Mouse (Mus musculus) spleen, embryonic (tissue): ENCODE results near the gene Crb1.

ENCODE experiments used
- CTCF ChIA-PET: fragments of 350-600 bp; sonication (Branson Sonifier 250); formaldehyde crosslinking; loops from one replicate; lab custom pipeline; 2022; lab: Charles Lee

Crb1 gene

DNA sequence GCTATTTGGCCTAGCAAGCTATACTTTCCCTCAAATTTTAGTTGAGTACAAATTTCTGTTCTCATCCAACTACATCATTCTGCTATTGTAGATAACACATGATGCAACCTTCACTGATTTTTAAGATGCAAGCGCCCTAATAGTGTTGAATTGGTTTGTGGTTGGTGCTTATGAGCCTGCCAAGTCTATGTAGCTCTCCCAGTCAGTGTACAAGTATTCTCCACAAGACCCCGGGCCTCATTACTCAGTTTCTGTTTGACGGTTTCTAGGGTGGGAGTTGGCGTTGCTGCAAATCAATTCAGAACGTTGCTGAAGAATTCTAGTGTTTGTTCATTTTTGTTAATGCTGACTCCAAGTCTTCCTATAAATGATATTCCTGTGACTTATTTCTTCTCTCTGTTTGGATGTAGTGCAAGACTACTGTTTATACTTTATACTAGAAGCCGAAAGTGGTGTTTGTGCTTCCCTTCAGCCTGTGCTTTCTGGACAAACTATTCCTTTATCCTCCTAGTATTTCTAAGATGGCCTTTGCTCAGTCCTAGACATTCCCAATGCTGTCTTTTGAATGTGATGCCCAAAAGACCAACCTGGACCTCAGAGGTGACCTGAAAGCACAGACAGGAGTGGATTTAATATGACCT lies 152.5 kb downstream of the Crb1 start:
- CTCF ChIA-PET: no interaction called here

DNA sequence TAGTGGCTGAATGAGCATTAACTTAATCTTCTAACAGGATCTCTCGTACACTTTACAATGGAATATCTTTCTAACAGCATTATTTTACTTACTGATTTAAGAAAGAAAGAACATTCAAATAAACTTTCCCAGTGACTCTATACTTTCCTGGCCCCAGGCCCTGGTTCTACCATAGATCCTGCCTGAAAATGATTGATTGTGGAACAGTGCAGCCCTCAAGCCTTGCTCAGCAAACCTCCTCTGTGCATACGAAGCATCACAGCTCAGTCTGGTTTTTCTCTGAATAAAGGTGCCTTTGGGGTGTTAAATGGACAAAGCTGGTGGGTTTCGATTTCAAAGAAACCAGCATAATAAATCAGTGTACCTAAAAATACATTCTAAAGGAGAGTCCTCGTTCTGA lies 153.1 kb downstream of the Crb1 start:
- CTCF ChIA-PET: no interaction called here

DNA sequence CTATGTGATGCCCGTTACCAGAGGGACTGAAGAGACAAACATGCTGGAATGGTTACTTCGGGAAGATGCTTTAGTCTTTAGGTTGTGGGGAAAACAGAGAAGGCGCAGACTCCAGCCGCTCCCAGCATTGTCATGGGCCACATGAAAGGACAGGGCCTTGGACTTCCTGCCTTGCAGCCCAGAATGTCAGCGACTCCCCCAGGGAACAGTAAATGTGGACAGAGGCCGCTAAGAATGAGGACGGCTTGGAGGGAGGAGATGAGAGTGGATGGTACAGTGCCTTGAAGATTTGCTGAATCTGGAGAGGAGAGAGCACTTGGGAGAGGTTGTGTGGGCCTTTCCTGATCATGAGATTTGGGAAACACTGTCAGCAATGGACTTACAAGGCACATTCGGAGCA lies 161.6 kb downstream of the Crb1 start:
- CTCF ChIA-PET: no interaction called here

DNA sequence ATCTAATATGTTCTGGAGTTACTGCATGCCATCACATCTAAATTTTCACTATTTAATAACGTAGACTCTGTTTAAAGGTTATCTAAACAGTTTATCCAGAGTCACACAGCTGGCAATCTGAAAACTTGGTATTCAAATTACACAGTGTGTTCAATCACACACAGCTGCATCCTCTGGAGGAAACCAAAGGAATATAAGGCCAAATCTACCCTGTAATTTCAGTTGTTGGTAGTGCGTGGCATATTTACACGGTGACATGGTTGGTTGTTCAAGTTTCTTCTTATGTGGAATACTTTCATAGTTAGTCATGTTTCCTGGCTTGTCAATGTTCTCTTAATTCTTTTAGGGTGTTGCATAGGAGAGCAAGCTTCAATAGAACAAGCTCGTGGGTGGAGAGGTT lies 166.4 kb downstream of the Crb1 start:
- CTCF ChIA-PET: interaction anchor here (0.6 kb wide), 1 partner anchor 1363 kb away, joined by 3 read pairs; no protein-coding TSS in a partner anchor

DNA sequence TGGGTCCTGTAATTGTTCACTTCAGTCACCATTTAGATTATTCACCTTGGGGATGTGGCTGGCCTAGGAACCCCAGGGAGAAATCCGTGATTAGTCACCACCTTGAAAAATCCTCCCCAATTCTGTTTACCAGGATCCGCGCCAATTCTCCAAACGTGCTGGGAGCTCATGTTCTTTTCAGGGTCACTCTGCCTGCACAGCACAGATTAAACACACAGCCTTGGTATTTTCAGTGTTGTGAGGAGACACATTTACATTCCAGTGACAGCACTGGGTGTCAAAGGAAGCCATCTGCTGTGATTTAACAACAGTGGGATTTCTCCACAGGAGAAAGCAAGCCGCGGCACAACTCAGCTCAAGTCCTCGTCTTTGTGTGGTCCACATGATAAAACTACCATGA lies 167.1 kb downstream of the Crb1 start:
- CTCF ChIA-PET: interaction anchor here (0.6 kb wide), 1 partner anchor 1363 kb away, joined by 3 read pairs; no protein-coding TSS in a partner anchor

DNA sequence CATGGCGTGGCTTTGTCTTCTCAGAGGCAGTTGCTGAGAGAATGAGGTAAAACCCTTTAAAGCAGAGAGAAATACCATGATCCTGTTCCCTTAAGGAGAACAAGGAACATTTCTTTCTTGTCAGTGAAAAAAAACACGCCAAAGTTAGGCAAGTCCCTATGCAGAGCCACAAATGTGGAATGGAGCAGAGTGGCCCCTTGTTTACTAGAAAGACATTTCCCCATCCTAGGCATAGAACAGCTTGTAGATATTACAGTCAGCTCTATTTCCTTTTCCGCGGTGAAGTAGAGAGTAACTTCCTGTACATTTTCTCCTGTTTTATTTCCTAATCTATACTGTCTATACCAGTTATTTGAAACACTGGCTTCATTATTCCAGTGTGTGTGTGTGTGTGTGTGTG lies 170.6 kb downstream of the Crb1 start:
- CTCF ChIA-PET: no interaction called here

DNA sequence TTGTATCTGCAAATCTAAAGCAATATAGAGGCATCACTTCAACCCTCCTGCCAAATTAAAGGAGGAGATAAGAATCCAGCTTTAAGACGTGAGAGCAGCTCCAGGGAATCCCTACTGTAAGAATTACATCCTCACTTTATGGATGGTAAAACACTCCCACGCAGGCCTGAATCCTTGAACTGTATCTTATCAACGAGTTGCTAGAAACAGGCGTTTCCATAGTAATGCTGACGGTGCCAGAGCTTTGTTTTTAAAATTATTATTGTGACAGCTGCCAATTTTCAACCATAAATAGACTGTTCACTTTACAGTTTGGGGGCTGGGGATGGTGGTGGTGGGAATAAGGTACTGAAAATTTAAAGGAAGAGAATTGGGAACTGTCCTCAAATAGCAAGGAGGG lies 173.9 kb downstream of the Crb1 start:
- CTCF ChIA-PET: interaction anchor here (0.7 kb wide), 1 partner anchor 28 kb away, joined by 3 read pairs; no protein-coding TSS in a partner anchor

DNA sequence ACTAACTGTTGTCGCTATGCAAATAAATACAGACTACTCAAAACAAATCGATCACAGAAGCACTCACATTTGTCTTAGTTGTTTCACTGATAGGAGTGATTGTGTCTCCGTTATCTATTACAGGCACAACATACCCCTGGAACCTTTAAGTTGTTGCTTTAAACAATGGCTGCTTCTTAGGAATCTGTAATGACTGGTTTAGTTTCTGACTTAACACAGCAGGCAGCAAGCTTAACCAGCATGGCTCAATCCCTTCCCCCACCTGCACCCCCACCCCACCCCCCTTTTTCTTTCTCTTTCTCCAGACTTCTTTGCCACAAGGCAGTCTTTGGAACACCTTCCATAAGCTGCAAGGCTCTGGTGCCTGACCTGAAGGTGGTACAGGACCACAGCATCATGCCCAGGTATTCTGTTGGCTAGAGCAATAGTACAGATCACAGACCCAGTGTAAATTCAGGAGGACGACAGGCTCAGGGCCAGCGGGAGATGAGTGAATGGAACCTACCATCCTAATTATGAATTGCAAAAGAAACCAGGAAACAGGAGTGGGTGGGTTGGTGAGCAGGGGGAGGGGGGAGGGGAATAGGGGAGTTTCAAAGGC lies 182.4 kb downstream of the Crb1 start:
- CTCF ChIA-PET: no interaction called here

DNA sequence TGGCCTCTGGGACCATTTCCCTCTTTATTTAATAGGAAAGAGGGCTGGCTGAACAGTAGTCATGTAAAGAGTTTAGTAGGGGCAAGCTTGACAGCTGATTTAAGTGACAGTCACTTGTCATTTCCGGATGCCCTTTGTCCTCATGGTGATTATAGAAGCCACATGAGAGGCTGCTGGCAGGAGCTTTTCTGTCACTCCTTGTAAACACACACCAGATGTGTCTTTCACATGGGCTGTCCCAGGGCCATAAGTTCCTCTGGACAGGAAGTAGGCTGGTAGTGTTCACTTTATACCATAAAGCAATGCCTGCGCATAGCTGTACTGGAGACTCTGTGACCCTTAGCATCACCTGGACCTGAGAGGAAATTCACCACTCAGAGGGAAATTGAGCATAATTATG lies 182.9 kb downstream of the Crb1 start:
- CTCF ChIA-PET: interaction anchor here (0.6 kb wide), 1 partner anchor 70 kb away, joined by 3 read pairs; no protein-coding TSS in a partner anchor

DNA sequence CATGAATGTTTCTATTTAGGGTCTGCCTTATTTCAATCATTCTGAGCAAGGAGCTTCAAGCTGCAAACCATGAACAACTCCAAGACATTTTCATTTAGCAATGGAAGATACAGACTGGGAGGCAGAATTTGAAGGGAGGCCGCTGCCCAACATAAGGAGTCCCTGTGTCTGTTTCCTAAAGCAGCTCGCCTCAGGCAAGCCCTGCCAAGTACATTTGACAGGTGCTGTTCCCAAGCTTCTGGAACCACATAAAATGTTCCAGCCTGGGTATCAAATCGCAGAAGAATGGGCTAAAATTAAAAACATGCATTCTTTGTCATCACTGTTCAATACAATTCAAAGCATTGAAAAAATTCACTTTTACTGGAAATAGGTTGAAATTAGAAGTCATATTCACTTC lies 184.3 kb downstream of the Crb1 start:
- CTCF ChIA-PET: no interaction called here

DNA sequence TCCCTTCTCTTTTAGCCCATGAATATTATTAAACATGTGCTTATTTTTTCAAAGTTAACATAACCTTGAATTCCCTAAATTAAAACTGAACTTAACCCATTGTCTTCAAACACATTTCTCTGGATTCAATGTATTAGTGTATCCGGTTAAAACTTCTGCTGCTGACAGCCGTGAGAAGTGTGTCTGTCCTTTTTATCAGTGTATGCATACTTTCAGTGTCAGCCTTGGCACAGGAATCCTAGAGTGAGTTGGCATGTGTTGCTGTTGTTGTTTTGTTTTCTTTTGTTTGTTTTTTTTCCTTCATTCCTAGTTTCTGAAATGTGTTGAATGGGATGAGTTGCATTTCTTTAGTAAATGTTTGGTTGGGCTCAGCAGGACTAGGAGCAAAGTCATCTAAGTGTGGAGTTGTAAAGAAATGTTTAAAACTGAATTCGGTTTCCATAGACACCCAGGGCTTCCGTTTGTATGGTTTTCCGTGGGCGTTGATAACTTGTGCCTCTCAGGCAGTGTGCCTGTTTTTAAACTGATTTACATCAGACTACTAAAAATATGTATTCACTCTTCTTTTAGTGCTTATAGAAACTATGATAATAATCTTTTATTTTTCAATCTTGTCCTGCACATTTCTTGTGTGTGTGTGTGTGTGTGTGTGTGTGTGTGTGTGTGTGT lies 196.3 kb downstream of the Crb1 start:
- CTCF ChIA-PET: no interaction called here

DNA sequence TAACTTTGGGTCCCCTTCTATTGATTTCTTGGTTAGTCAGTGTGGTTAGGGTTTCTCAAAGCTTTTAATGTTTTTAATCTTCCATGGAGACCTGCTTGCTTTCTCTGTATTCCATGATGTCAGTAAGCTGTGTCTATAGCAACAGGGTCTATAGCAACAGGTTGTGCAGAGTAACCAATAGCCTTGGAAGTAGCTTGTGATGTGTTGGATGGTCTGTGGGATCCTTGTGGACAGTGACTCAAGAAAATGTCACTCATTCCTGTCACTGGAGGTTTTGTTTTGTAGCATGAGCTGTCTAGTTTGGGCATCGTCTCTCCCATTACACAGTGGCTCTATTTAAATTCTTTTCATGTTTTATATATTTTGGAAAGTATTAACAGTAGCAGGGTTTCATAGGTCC lies 197.2 kb downstream of the Crb1 start:
- CTCF ChIA-PET: no interaction called here

DNA sequence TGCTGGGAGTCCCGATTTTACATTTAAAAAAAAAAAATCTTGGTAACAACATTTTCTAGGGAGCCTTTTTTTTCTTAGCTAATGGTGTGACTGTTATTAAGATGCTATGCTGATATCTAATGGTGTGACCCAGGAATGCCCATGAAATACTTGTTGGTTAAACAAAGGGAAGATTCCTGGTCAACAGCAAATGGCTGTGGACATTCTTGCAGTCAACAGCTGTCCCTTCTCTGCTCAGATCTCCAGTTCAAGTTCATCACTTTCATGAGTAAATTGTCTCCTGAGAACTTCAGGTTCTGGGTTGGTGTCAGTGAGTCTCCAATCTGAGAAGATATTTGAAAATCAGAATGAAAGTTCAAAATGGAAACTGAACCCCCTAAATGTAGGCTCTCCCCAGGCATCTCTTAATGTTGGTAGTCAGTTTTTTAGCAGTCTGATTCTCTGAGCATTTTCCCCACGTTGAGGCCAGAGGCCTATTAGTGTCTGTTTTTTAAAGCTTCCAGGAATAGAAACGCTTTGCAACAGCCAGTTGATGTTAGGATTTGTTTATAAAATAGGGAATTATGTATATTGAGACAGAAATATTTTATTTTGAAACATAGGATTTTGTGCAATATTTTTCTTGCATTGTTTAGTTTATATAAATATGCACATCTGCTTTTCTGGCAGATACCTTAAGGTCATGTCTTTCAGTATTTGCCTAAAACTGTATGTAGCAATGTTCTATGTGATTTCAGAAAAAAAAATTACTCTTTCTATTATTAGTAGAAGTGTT lies 202.7 kb downstream of the Crb1 start:
- CTCF ChIA-PET: interaction anchor here (0.6 kb wide), 1 partner anchor 29 kb away, joined by 3 read pairs; no protein-coding TSS in a partner anchor

DNA sequence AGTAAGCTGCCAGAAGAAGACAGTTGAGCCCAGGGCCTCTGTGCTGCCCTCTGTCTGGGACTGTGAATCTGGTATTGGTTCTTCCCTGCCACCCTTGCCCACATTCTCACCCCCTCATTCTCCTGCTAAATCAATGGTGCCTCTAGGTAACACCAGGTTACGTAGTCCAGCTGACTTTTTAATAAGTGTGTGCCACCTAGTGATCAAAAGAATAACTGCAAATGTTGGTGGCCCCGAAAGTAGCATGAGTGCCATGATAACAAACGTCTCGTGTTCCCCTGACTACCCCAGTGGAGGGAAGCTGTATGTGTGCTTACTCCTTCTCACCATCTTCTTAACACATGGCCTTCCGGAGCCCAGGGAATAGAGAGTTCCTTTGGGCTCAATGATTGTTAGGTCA lies 214.1 kb downstream of the Crb1 start:
- CTCF ChIA-PET: interaction anchor here (0.6 kb wide), 1 partner anchor 201 kb away, joined by 3 read pairs; no protein-coding TSS in a partner anchor

DNA sequence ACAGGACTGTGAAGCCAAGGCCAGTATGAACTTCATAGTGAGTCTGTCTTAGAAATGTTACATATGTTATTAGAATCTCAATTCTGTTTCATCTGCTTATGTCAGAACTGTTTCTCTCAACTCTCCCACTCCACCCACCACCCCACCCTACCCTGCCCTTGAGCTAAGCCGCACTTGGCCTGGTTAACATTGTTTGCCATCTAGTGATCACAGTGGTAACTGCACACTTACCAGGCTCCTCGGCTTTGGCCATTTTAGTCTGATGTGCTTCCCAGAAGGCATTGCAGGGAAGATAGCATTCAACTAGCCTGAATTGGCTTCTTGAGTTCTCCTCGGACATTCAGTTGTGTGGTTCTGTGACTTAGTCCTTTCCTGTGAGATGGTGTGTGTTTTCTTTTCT lies 215.3 kb downstream of the Crb1 start:
- CTCF ChIA-PET: no interaction called here

DNA sequence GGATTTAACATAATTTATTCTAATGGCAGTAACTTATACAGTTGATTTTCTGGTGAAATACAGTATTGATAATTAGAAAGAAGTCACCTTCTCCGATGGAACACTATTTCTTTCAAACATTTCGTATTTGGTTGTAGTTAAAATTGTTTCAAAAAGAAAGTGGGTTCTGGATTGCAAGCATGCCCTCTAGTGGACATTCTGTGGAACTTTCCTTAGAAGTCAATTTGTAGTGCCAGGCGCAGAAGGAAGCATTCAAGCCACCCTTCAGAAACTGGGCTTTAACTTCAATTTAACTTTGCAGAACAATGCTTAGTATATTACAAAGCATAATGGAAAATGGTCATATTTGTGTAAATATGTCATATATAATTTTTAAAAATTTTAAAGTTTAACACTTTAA lies 220.5 kb downstream of the Crb1 start:
- CTCF ChIA-PET: no interaction called here

DNA sequence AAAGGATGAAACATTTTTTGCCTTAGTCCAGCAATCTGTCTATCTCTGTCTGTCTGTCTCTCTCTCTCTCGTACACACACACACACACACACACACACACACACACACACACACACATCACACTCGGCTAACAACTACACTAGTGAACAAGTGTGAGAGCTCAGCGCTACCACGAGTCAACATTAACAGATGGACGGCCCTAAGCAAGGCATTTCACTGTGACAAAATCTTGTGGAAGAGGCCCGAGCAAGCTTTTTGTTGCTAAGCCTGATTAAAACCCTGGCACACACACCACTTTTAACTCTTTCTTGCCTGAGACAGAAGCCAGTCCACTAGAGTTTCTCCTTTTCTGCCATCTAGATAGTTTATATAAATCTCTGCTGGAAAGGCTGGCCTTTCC lies 223.4 kb downstream of the Crb1 start:
- CTCF ChIA-PET: no interaction called here

DNA sequence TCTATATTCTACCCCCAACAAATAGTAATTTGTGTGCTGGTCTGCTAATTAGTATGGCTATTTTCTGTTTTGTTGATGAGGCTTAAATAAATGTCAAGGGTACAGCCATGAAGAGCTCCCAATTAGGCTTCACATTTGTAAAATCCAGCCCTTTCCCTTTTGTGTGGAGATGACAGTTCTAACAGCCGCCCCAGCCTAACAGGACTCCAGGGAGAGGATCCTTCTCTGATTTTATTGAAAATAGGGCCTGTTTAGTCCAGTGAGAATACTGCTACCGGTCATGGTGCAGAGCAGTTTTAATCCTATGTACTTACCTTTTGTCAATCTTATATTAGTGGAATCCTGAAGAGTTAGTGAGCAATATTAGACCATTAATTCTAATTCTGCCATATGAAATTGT lies 223.9 kb downstream of the Crb1 start:
- CTCF ChIA-PET: no interaction called here
